Mouse (Mus musculus) liver, adult 2 months (tissue): ENCODE measurements at regions not wholly inside any gene's neighbourhood (a gene's known extent, or its start where the extent isn't known, plus 50 kb on each side); places are given as distances from the start of the nearest gene placed in this dataset.

ENCODE experiments used
- DNase-seq: peaks from one replicate; pipeline ENCODE4 v3.0.0-alpha.2; 2011; ENCODE audit warnings: low read depth, low spot score; ENCODE audit errors: extremely low read depth
- H3K27ac ChIP-seq: fragments of 200-500 bp; replicated peaks from 2 replicates; pipeline ENCODE4 v1.5.1; 2012; ENCODE audit warnings: low read depth, mild to moderate bottlenecking, control low read depth, inconsistent platforms, low read length; ENCODE audit not compliant: insufficient read depth
- H3K27me3 ChIP-seq: fragments of 200-500 bp; 2 replicates; pipeline ENCODE4 v1.6.1; 2012; ENCODE audit warnings: mild to moderate bottlenecking, moderate library complexity, low read length, inconsistent platforms; ENCODE audit not compliant: control insufficient read depth, insufficient read depth
- H3K36me3 ChIP-seq: fragments of 200-500 bp; 2 replicates; pipeline ENCODE4 v1.6.1; 2012; ENCODE audit warnings: low read length, inconsistent platforms; ENCODE audit not compliant: control insufficient read depth, insufficient read depth
- H3K4me1 ChIP-seq: fragments of 200-500 bp; 2 replicates; pipeline ENCODE4 v1.6.1; 2011; ENCODE audit warnings: low read length; ENCODE audit not compliant: control insufficient read depth, insufficient read depth
- H3K4me3 ChIP-seq: fragments of 200-500 bp; 2 replicates; pipeline ENCODE4 v1.5.1; 2011; ENCODE audit warnings: low read depth, mild to moderate bottlenecking, control low read depth, low read length, moderate library complexity; ENCODE audit not compliant: insufficient read depth
- H3K79me2 ChIP-seq: fragments of 200-500 bp; 2 replicates; pipeline ENCODE4 v1.6.1; 2012; ENCODE audit warnings: inconsistent platforms, mild to moderate bottlenecking, low read length, moderate library complexity; ENCODE audit not compliant: control insufficient read depth, insufficient read depth
- H3K9ac ChIP-seq: fragments of 200-500 bp; 2 replicates; pipeline ENCODE4 v1.6.1; 2012; ENCODE audit warnings: low read depth, mild to moderate bottlenecking, control low read depth, inconsistent platforms, low read length
- CTCF ChIP-seq: fragments of 200-500 bp; IDR thresholded peaks from 2 replicates; pipeline ENCODE4 v1.5.1; 2011; ENCODE audit warnings: low read depth, low read length, control low read depth
- POLR2A ChIP-seq: fragments of 200-500 bp; IDR thresholded peaks from 2 replicates; pipeline ENCODE4 v1.6.1; 2011; ENCODE audit warnings: low read length, control low read depth; ENCODE audit not compliant: insufficient read depth; ENCODE audit errors: extremely low read depth
- WGBS: fragments of 180-500 bp; shearing (Covaris S2); methylation state at CpG from one replicate; pipeline ENCODE4 v1.1.7; 2018; 5-methylcytosine and 5-hydroxymethylcytosine counted together

GRCm38 (mm10) chr5:111982106-111982505 is 248.4 kb downstream of the Gm26897 start:
- TF ChIP-seq CTCF (no peak), POLR2A (no peak)
- H3K4me1 ChIP-seq = no peaks in the 10 kb centered on the region
- H3K27ac ChIP-seq = no peak overlapping the region
- WGBS = 84% methylated on average over 2 of the region's 2 CpGs
- DNase-seq = no peak
- H3K36me3 ChIP-seq = no peaks in the 10 kb centered on the region
- no peaks in the 10 kb centered on the region for H3K79me2 ChIP-seq
- no peak overlapping the region for H3K4me3 ChIP-seq
- H3K9ac ChIP-seq = no peak overlapping the region
- no peaks in the 10 kb centered on the region for H3K27me3 ChIP-seq

GRCm38 (mm10) chr5:111985997-111986396 is 252.3 kb downstream of the Gm26897 start:
- WGBS = 78% methylated on average over 8 of the region's 8 CpGs
- Histone ChIP-seq H3K4me1 (no peaks in the 10 kb centered on the region), H3K36me3 (no peaks in the 10 kb centered on the region), H3K79me2 (no peaks in the 10 kb centered on the region), H3K4me3 (no peak overlapping the region), H3K9ac (no peak overlapping the region), H3K27ac (no peak overlapping the region), H3K27me3 (no peaks in the 10 kb centered on the region)
- no peak for DNase-seq
- TF ChIP-seq CTCF (no peak), POLR2A (no peak)

GRCm38 (mm10) chr5:111987036-111987435 is 253.3 kb downstream of the Gm26897 start:
- no peaks in the 10 kb centered on the region for H3K4me1 ChIP-seq
- H3K4me3 ChIP-seq = no peak overlapping the region
- H3K9ac ChIP-seq = no peak overlapping the region
- no peak overlapping the region for H3K27ac ChIP-seq
- no peaks in the 10 kb centered on the region for H3K36me3 ChIP-seq
- 49% methylated on average over 6 of the region's 6 CpGs for WGBS
- H3K79me2 ChIP-seq = no peaks in the 10 kb centered on the region
- TF ChIP-seq CTCF = no peak
- TF ChIP-seq POLR2A = no peak
- no peak for DNase-seq
- H3K27me3 ChIP-seq = no peaks in the 10 kb centered on the region

GRCm38 (mm10) chr5:111991805-111992204 is 258.1 kb downstream of the Gm26897 start:
- DNase-seq = no peak
- Histone ChIP-seq H3K36me3 (no peaks in the 10 kb centered on the region), H3K79me2 (no peaks in the 10 kb centered on the region), H3K4me3 (no peak overlapping the region), H3K27ac (no peak overlapping the region), H3K4me1 (no peaks in the 10 kb centered on the region), H3K9ac (no peak overlapping the region), H3K27me3 (no peaks in the 10 kb centered on the region)
- TF ChIP-seq CTCF = no peak
- TF ChIP-seq POLR2A = no peak
- 83% methylated on average over 10 of the region's 10 CpGs for WGBS

- no peaks in the 10 kb centered on the region for H3K27me3 ChIP-seq
- no peak overlapping the region for H3K9ac ChIP-seq
- 75% methylated on average over 7 of the region's 7 CpGs for WGBS
- DNase-seq = no peak
- no peak overlapping the region for H3K27ac ChIP-seq
- TF ChIP-seq CTCF = no peak
- no peak for TF ChIP-seq POLR2A
- no peaks in the 10 kb centered on the region for H3K36me3 ChIP-seq
- H3K4me1 ChIP-seq = no peaks in the 10 kb centered on the region
- no peak overlapping the region for H3K4me3 ChIP-seq
- no peaks in the 10 kb centered on the region for H3K79me2 ChIP-seq
Observed at GRCm38 (mm10) chr5:111993221-111993620, 259.1 kb downstream of the Cryba4 start.

GRCm38 (mm10) chr5:111993930-111994329 is 258.4 kb downstream of the Cryba4 start:
- Histone ChIP-seq H3K36me3 (no peaks in the 10 kb centered on the region), H3K9ac (no peak overlapping the region), H3K27ac (no peak overlapping the region), H3K27me3 (no peaks in the 10 kb centered on the region), H3K4me3 (no peak overlapping the region), H3K4me1 (no peaks in the 10 kb centered on the region), H3K79me2 (no peaks in the 10 kb centered on the region)
- no peak for DNase-seq
- TF ChIP-seq CTCF (no peak), POLR2A (no peak)
- WGBS = 81% methylated on average over 9 of the region's 9 CpGs
